Mouse (Mus musculus) E14TG2a.4 (cell line): ENCODE measurements at regions not wholly inside any gene's neighbourhood (a gene's known extent, or its start where the extent isn't known, plus 50 kb on each side); places are given as distances from the start of the nearest gene placed in this dataset.

Experiments
- CTCF ChIP-seq: conservative IDR thresholded peaks from 2 replicates; pipeline ENCODE4 v1.5.1; 2014; ENCODE audit warnings: low read length
- NANOG ChIP-seq: IDR thresholded peaks from 2 replicates; pipeline ENCODE4 v1.6.1; 2014; ENCODE audit warnings: borderline replicate concordance, low read length, mixed read lengths
- POU5F1 ChIP-seq: IDR thresholded peaks from 2 replicates; pipeline ENCODE4 v1.6.1; 2014; ENCODE audit warnings: low read length, borderline replicate concordance

GRCm38 (mm10) chr6:31718843-31719242 is 155.1 kb upstream of the Podxl start:
- TF ChIP-seq CTCF (no peak), NANOG (no peak), POU5F1 (no peak)
